Mouse (Mus musculus) forebrain, embryonic 13.5 days (tissue): ENCODE measurements around the gene Ybx2. TPM values are rescaled to one million over a fixed set of nuclear protein-coding genes. Genes with fewer than 3 reads are reported as not detected.
"Not testable (repeated sequence)": the region's sequence is repeated elsewhere in the genome, so short reads cannot be mapped to it uniquely, and the experiment has no call there.

Source experiments
- ATAC-seq: fragments of 200-750 bp; cut with Nextera tagmentation; 2 replicates; pipeline ENCODE4 v1.8.0; 2017
- H3K27ac ChIP-seq: fragments of 300-500 bp; sonication (generic); 2 replicates; pipeline ENCODE4 v1.5.1; 2015; ENCODE audit warnings: inconsistent platforms, mild to moderate bottlenecking, moderate library complexity
- H3K27me3 ChIP-seq: fragments of 300-500 bp; sonication (generic); 2 replicates; pipeline ENCODE4 v1.6.1; 2015; ENCODE audit warnings: mild to moderate bottlenecking, inconsistent platforms
- H3K36me3 ChIP-seq: fragments of 300-500 bp; sonication (generic); 2 replicates; pipeline ENCODE4 v1.6.1; 2015; ENCODE audit warnings: mild to moderate bottlenecking, inconsistent platforms; ENCODE audit not compliant: poor library complexity, severe bottlenecking
- H3K4me1 ChIP-seq: fragments of 300-500 bp; sonication (generic); 2 replicates; pipeline ENCODE4 v1.6.1; 2015; ENCODE audit warnings: inconsistent platforms
- H3K4me2 ChIP-seq: fragments of 300-500 bp; sonication (generic); 2 replicates; pipeline ENCODE4 v1.6.1; 2015; ENCODE audit warnings: inconsistent platforms, mild to moderate bottlenecking, moderate library complexity
- H3K4me3 ChIP-seq: fragments of 300-500 bp; sonication (generic); 2 replicates; pipeline ENCODE4 v1.5.1; 2015; ENCODE audit warnings: mild to moderate bottlenecking, inconsistent platforms
- H3K9ac ChIP-seq: fragments of 300-500 bp; sonication (generic); 2 replicates; pipeline ENCODE4 v1.6.1; 2015; ENCODE audit warnings: mild to moderate bottlenecking, inconsistent platforms
- H3K9me3 ChIP-seq: fragments of 300-500 bp; sonication (generic); replicated peaks from 2 replicates; pipeline ENCODE4 v1.6.1; 2016; ENCODE audit warnings: inconsistent platforms
- whole genome bisulfite sequencing: fragments of 180-500 bp; shearing (Covaris S2); methylation state at CpG from one replicate; pipeline ENCODE4 v1.1.7; 2015; 5-methylcytosine and 5-hydroxymethylcytosine counted together
- polyA plus RNA-seq: library from polyadenylated mRNA; unstranded; fragments of >200 nt; fragmentation: Nextera tagmentation; extraction: Ambion mirVana; gene quantifications from 2 replicates; pipeline ENCODE4 v1.2.1, GENCODE M21; 2015

The Ybx2 gene
- polyA plus RNA-seq, 1 experiment from 2014 or later: 6.0 TPM

- 70% methylated on average over 11 of the region's 11 CpGs for WGBS
- no peak overlapping the region for H3K4me2 ChIP-seq
- H3K9me3 ChIP-seq: no peaks in the 10 kb centered on the region
- H3K27me3 ChIP-seq: peaks cover 2% of the 10 kb centered on the region; the same call in 1 of the 2 replicates
- ATAC-seq: no peak
- H3K27ac ChIP-seq: no peak overlapping the region
- H3K36me3 ChIP-seq: no peaks in the 10 kb centered on the region
- H3K4me1 ChIP-seq: peaks cover 5% of the 10 kb centered on the region
- H3K9ac ChIP-seq: no peak overlapping the region
- H3K4me3 ChIP-seq: no peak overlapping the region
Measured at GRCm38 (mm10) chr11:69953267-69953915, 17.8 kb downstream of the Ybx2 start.

- 83% methylated on average over 4 of the region's 4 CpGs for WGBS
Measured at GRCm38 (mm10) chr11:69955618-69956017, 20.0 kb downstream of the Ybx2 start.

GRCm38 (mm10) chr11:69956218-69956617 is 20.6 kb downstream of the Ybx2 start:
- WGBS: 74% methylated on average over 1 of the region's 1 CpGs
- Histone ChIP-seq H3K27me3 (peaks cover 11% of the 10 kb centered on the region), H3K4me3 (no peak overlapping the region), H3K9ac (no peak overlapping the region), H3K9me3 (no peaks in the 10 kb centered on the region), H3K4me1 (no peaks in the 10 kb centered on the region), H3K4me2 (no peak overlapping the region), H3K27ac (no peak overlapping the region), H3K36me3 (no peaks in the 10 kb centered on the region)
- ATAC-seq: no peak

More at GRCm38 (mm10) chr11:69955618-69956017, 20.0 kb downstream of the Ybx2 start:
- H3K4me2 ChIP-seq, H3K9me3 ChIP-seq, H3K4me1 ChIP-seq, ATAC-seq, H3K27me3 ChIP-seq, H3K4me3 ChIP-seq, H3K36me3 ChIP-seq, H3K27ac ChIP-seq, H3K9ac ChIP-seq: not testable (repeated sequence)

GRCm38 (mm10) chr11:69960616-69961015 is 25.0 kb downstream of the Ybx2 start:
- Histone ChIP-seq H3K9me3 (no peaks in the 10 kb centered on the region), H3K27ac (no peak overlapping the region), H3K27me3 (peaks cover 54% of the 10 kb centered on the region), H3K36me3 (no peaks in the 10 kb centered on the region), H3K9ac (no peak overlapping the region), H3K4me2 (no peak overlapping the region), H3K4me3 (no peak overlapping the region), H3K4me1 (no peaks in the 10 kb centered on the region)
- 21% methylated on average over 5 of the region's 5 CpGs for WGBS
- no peak for ATAC-seq

- H3K4me3 ChIP-seq: no peak overlapping the region
- no peak overlapping the region for H3K4me2 ChIP-seq
- WGBS: 44% methylated on average over 5 of the region's 5 CpGs
- H3K36me3 ChIP-seq: no peaks in the 10 kb centered on the region
- H3K9ac ChIP-seq: no peak overlapping the region
- H3K4me1 ChIP-seq: peaks cover 10% of the 10 kb centered on the region
- ATAC-seq: no peak
- no peaks in the 10 kb centered on the region for H3K9me3 ChIP-seq
- peaks cover 66% of the 10 kb centered on the region for H3K27me3 ChIP-seq
- H3K27ac ChIP-seq: no peak overlapping the region
Measured at GRCm38 (mm10) chr11:69961841-69962240, 26.2 kb downstream of the Ybx2 start.

- Histone ChIP-seq H3K36me3 (peaks cover 20% of the 10 kb centered on the region), H3K4me3 (peak within 1 kb of the TSS; percentile 9; the same call in 1 of the 2 replicates), H3K27ac (no peak within 1 kb of the TSS), H3K9ac (no peak within 1 kb of the TSS), H3K4me1 (peaks cover 10% of the 10 kb centered on the region), H3K4me2 (peak within 1 kb of the TSS; percentile 23), H3K9me3 (no peaks in the 10 kb centered on the region), H3K27me3 (peaks cover 82% of the 10 kb centered on the region)
- ATAC-seq: no peak
- 10% methylated on average over 24 of the region's 24 CpGs for WGBS
Measured at GRCm38 (mm10) chr11:69964650-69965270, 29.2 kb downstream of the Ybx2 start, which contains the start of gene Cldn7. TSS of gene Cldn7 (plus strand) at chr11:69964779.

GRCm38 (mm10) chr11:69965271-69966005 is 29.8 kb downstream of the Ybx2 start:
- peaks cover 82% of the 10 kb centered on the region for H3K27me3 ChIP-seq
- H3K9me3 ChIP-seq: no peaks in the 10 kb centered on the region
- ATAC-seq: no peak
- H3K27ac ChIP-seq: no peak overlapping the region
- WGBS: 3% methylated on average over 49 of the region's 49 CpGs
- H3K4me3 ChIP-seq: peak overlapping the region; percentile 31
- peak overlapping the region; percentile 52 for H3K4me2 ChIP-seq
- no peak overlapping the region for H3K9ac ChIP-seq
- H3K4me1 ChIP-seq: peaks cover 10% of the 10 kb centered on the region
- peaks cover 27% of the 10 kb centered on the region for H3K36me3 ChIP-seq

GRCm38 (mm10) chr11:69966006-69966859 is 30.6 kb downstream of the Ybx2 start:
- H3K36me3 ChIP-seq: peaks cover 30% of the 10 kb centered on the region
- H3K4me1 ChIP-seq: peaks cover 10% of the 10 kb centered on the region
- peak overlapping the region; percentile 31 for H3K4me3 ChIP-seq
- no peaks in the 10 kb centered on the region for H3K9me3 ChIP-seq
- H3K4me2 ChIP-seq: peak overlapping the region; percentile 52
- no peak overlapping the region for H3K27ac ChIP-seq
- no peak for ATAC-seq
- WGBS: 1% methylated on average over 55 of the region's 59 CpGs
- H3K27me3 ChIP-seq: peaks cover 74% of the 10 kb centered on the region
- H3K9ac ChIP-seq: peak overlapping the region; percentile 53

GRCm38 (mm10) chr11:69966860-69967517 is 31.4 kb downstream of the Ybx2 start:
- peaks cover 67% of the 10 kb centered on the region for H3K27me3 ChIP-seq
- H3K9ac ChIP-seq: peak overlapping the region; percentile 53
- no peak for ATAC-seq

GRCm38 (mm10) chr11:69968793-69969192 is 33.2 kb downstream of the Ybx2 start:
- no peak for ATAC-seq
- H3K4me1 ChIP-seq: peaks cover 10% of the 10 kb centered on the region
- peaks cover 53% of the 10 kb centered on the region for H3K36me3 ChIP-seq
- no peaks in the 10 kb centered on the region for H3K9me3 ChIP-seq
- H3K9ac ChIP-seq: no peak overlapping the region
- 93% methylated on average over 4 of the region's 4 CpGs for WGBS
- H3K4me3 ChIP-seq: no peak overlapping the region
- no peak overlapping the region for H3K4me2 ChIP-seq
- no peak overlapping the region for H3K27ac ChIP-seq
- peaks cover 50% of the 10 kb centered on the region for H3K27me3 ChIP-seq

More at GRCm38 (mm10) chr11:69966860-69967517, 31.4 kb downstream of the Ybx2 start:
- H3K9me3 ChIP-seq: no peaks in the 10 kb centered on the region
- H3K27ac ChIP-seq: no peak overlapping the region
- peaks cover 35% of the 10 kb centered on the region for H3K36me3 ChIP-seq
- H3K4me3 ChIP-seq: peak overlapping the region; percentile 31
- 38% methylated on average over 17 of the region's 17 CpGs for WGBS
- peaks cover 10% of the 10 kb centered on the region for H3K4me1 ChIP-seq
- H3K4me2 ChIP-seq: peak overlapping the region; percentile 52

- no peak for ATAC-seq
- Histone ChIP-seq H3K9me3 (no peaks in the 10 kb centered on the region), H3K9ac (no peak overlapping the region), H3K4me3 (no peak overlapping the region), H3K4me1 (peaks cover 10% of the 10 kb centered on the region), H3K36me3 (peaks cover 68% of the 10 kb centered on the region), H3K4me2 (no peak overlapping the region), H3K27me3 (peaks cover 35% of the 10 kb centered on the region), H3K27ac (no peak overlapping the region)
- WGBS: 88% methylated on average over 6 of the region's 6 CpGs
Measured at GRCm38 (mm10) chr11:69970222-69970621, 34.6 kb downstream of the Ybx2 start.
